In genomic region chr13:16016506-16016905, GRCm38 (mm10) we compare ENCODE assay signal across 17 mouse cellular contexts. TPM values are rescaled to one million over a fixed set of nuclear protein-coding genes. Genes with fewer than 3 reads are reported as not detected.
A peak's percentile ranks its signal among the peaks of the same experiment; 100 is the strongest.
DNase-seq lines count a peak whose midpoint lies in the region; ATAC-seq and TF ChIP-seq lines count a peak whose summit lies in the region.
"Had no signal": no experiment of that assay in that cellular context is flagged by ENCODE, and none has a peak within 500 bp of the region (broad histone marks: within the 10 kb centered on the region; RNA-seq: fewer than 3 reads in every experiment).

No protein-coding gene starts in this region.

- no peak for TF ChIP-seq CTCF in olfactory bulb, adult 2 months (IDR thresholded peaks at IDR 0.05; ENCODE audit: insufficient read depth, low read depth, low read length)

- peaks cover 8 to 9% of the 10 kb centered on the region in 2 experiments; a peak in 3 of 4 replicates for H3K4me1 ChIP-seq in heart, embryonic 14.5 days (ENCODE audit: control insufficient read depth in 2 of 2, insufficient read depth in 2 of 2, low read length in 2 of 2)
- peaks cover 13% of the 10 kb centered on the region for H3K4me1 ChIP-seq in neural tube, embryonic 12.5 days
- H3K4me1 ChIP-seq in embryonic facial prominence, embryonic 12.5 days, result 0 out of 2 replicates have a peak, but pooled peaks cover 10% of the 10 kb centered on the region
- peaks cover 13% of the 10 kb centered on the region for H3K4me1 ChIP-seq in olfactory bulb, adult 2 months (ENCODE audit: control insufficient read depth, insufficient read depth, low read length)

- whole genome bisulfite sequencing in heart, embryonic 14.5 days, result 17% methylated on average over 1 of the region's 2 CpGs
- no CpG with 5 or more reads among the region's 2 CpGs for WGBS in neural tube, embryonic 12.5 days
- WGBS in embryonic facial prominence, embryonic 12.5 days, result 0% methylated on average over 1 of the region's 2 CpGs
- WGBS in olfactory bulb, adult 2 months, result 8% methylated on average over 1 of the region's 2 CpGs

- H3K27me3 ChIP-seq in heart, embryonic 14.5 days (ENCODE audit: control insufficient read depth, insufficient read depth, low read length), result no peaks in the 10 kb centered on the region
- H3K27me3 ChIP-seq in neural tube, embryonic 12.5 days (replicated peaks), result peaks cover 26% of the 10 kb centered on the region
- H3K27me3 ChIP-seq in embryonic facial prominence, embryonic 12.5 days, result peaks cover 3% of the 10 kb centered on the region; the same call in 1 of the 2 replicates

- no peak for DNase-seq in heart, postnatal 4 days
- no peak for DNase-seq in neural tube, embryonic 10.5 days (ENCODE audit: extremely low spot score, low spot score)
- no peak for DNase-seq in frontal cortex, postnatal 25 days (ENCODE audit: low spot score in 2 of 2)
- no peak for DNase-seq in left cerebral cortex, adult 11 months (ENCODE audit: low spot score)
- DNase-seq: adrenal gland, postnatal 25 days; cerebellum, adult 11 months; gastrocnemius, postnatal 10 days; right cerebral cortex, postnatal 14 days had no signal

- H3K9ac ChIP-seq in heart, embryonic 14.5 days (ENCODE audit: low read length), result no peak overlapping the region
- no peak overlapping the region for H3K9ac ChIP-seq in neural tube, embryonic 12.5 days
- 0 out of 2 replicates have a peak overlapping the region, but pooled peaks have one; percentile 54 for H3K9ac ChIP-seq in embryonic facial prominence, embryonic 12.5 days

- peak overlapping the region; percentile 84 for H3K4me2 ChIP-seq in heart, embryonic 14.5 days (ENCODE audit: low read length)
- H3K4me2 ChIP-seq in neural tube, embryonic 12.5 days (replicated peaks), result peak overlapping the region; percentile 69
- H3K4me2 ChIP-seq in embryonic facial prominence, embryonic 12.5 days (replicated peaks), result peak overlapping the region; percentile 73

- H3K4me3 ChIP-seq in heart, embryonic 14.5 days (ENCODE audit: control insufficient read depth in 1 of 2, insufficient read depth in 1 of 2, low read depth in 1 of 2, low read length in 2 of 2), result peak overlapping the region; percentile 62 to 63; a peak in 3 of 4 replicates
- H3K4me3 ChIP-seq in neural tube, embryonic 12.5 days, result no peak overlapping the region
- peak overlapping the region; percentile 49 for H3K4me3 ChIP-seq in embryonic facial prominence, embryonic 12.5 days
- H3K4me3 ChIP-seq in olfactory bulb, adult 2 months (ENCODE audit: insufficient read depth, low read depth, low read length), result peak overlapping the region; percentile 54

- no peaks in the 10 kb centered on the region for H3K9me3 ChIP-seq in heart, embryonic 14.5 days (ENCODE audit: control insufficient read depth, low read length)
- H3K9me3 ChIP-seq in neural tube, embryonic 12.5 days, result no peaks in the 10 kb centered on the region
- H3K9me3 ChIP-seq in embryonic facial prominence, embryonic 12.5 days, result no peaks in the 10 kb centered on the region
- H3K9me3 ChIP-seq: forebrain, embryonic 13.5 days; hindbrain, embryonic 15.5 days; lung, embryonic 15.5 days; midbrain, embryonic 13.5 days had no signal

- peak overlapping the region in 1 of 2 experiments; percentile 78; a peak in 1 of 4 replicates for H3K27ac ChIP-seq in heart, embryonic 14.5 days (replicated peaks in 1 of 2; ENCODE audit: control insufficient read depth in 1 of 2, insufficient read depth in 1 of 2, low read depth in 2 of 2, low read length in 2 of 2)
- no peak overlapping the region for H3K27ac ChIP-seq in neural tube, embryonic 12.5 days
- H3K27ac ChIP-seq in embryonic facial prominence, embryonic 12.5 days, result 0 out of 2 replicates have a peak overlapping the region, but pooled peaks have one; percentile 30
- no peak overlapping the region for H3K27ac ChIP-seq in olfactory bulb, adult 2 months (ENCODE audit: insufficient read depth, low read depth, low read length)
- H3K27ac ChIP-seq: forebrain, embryonic 13.5 days; hindbrain, embryonic 15.5 days; kidney, postnatal 0 days; lung, embryonic 15.5 days; midbrain, embryonic 13.5 days had no signal

- TF ChIP-seq POLR2A in olfactory bulb, adult 2 months (IDR thresholded peaks at IDR 0.05; ENCODE audit: insufficient read depth, low read depth, low read length), result no peak

- ATAC-seq in heart, embryonic 14.5 days (ENCODE audit: insufficient number of reproducible peaks, insufficient read depth, low FRiP score, low read depth), result no peak
- ATAC-seq in neural tube, embryonic 12.5 days (ENCODE audit: low FRiP score, low read depth), result no peak
- ATAC-seq in embryonic facial prominence, embryonic 12.5 days (ENCODE audit: insufficient number of reproducible peaks, insufficient read depth, low FRiP score, low TSS enrichment), result no peak
- ATAC-seq: forebrain, embryonic 13.5 days had no signal

- H3K36me3 ChIP-seq in heart, embryonic 14.5 days (ENCODE audit: control insufficient read depth, insufficient read depth, low read length), result no peaks in the 10 kb centered on the region
- no peaks in the 10 kb centered on the region for H3K36me3 ChIP-seq in neural tube, embryonic 12.5 days
- H3K36me3 ChIP-seq in embryonic facial prominence, embryonic 12.5 days, result no peaks in the 10 kb centered on the region
- H3K36me3 ChIP-seq: hindbrain, embryonic 15.5 days; lung, embryonic 15.5 days; midbrain, embryonic 13.5 days had no signal

RNA-seq across cellular contexts. Expression of gene Inhba, which starts 4.9 kb away (rescaled TPM):
- 11.0 and 14.6 TPM in 2 replicates for polyA plus RNA-seq in heart, embryonic 14.5 days (2014; fragmentation: Nextera tagmentation; extraction: Ambion mirVana)
- 10 to 100 TPM; 11.2 to 12.5 TPM for total RNA-seq in heart, postnatal 4 days (2021)
- 1.5 and 1.9 TPM in 2 replicates for polyA plus RNA-seq in neural tube, embryonic 12.5 days (2016; fragmentation: Nextera tagmentation; extraction: Ambion mirVana)
- polyA plus RNA-seq in embryonic facial prominence, embryonic 12.5 days (2016; fragmentation: Nextera tagmentation; extraction: Ambion mirVana), result 14.2 and 14.8 TPM in 2 replicates
- not detected in 2 replicates for polyA plus RNA-seq in olfactory bulb, adult 2 months (2012; ENCODE audit: insufficient read depth, insufficient read length, low replicate concordance, missing spikeins)
